Mouse (Mus musculus): Measurements from ENCODE around the gene Tuba4a. TPM values are rescaled to one million over a fixed set of nuclear protein-coding genes. Genes with fewer than 3 reads are reported as not detected.

The Tuba4a gene
- total RNA-seq, 2 experiments from 2014 or later = 48.9 to 119 TPM

GRCm38 (mm10) chr1:75168093-75168471, 51.6 kb downstream of the Tuba4a start:
- no peak for DNase-seq (ENCODE audit: low spot score in 2 of 2)

Small RNAs within 50 kb of the gene (microRNA-seq; reads per million reads assigned to microRNA genes)
- gene Gm27943 (ENCODE audit: borderline number of aligned reads in 2 of 2) = 0 reads per million in 2 experiments

Other genes with a start within 250 kb of the Tuba4a start
- gene Nhej1, start 94.7 kb downstream of the Tuba4a start, total RNA-seq (2021) = 1 to 10 TPM; 6.1 to 7.4 TPM
- under 1 TPM; 0.32 to 0.63 TPM for gene Slc23a3, start 86.0 kb downstream of the Tuba4a start, total RNA-seq (2021)
- gene Cnppd1, start 77.2 kb downstream of the Tuba4a start, total RNA-seq (2021) = 10 to 100 TPM; 32.3 to 33.2 TPM
- gene Retreg2, start 77.1 kb downstream of the Tuba4a start, total RNA-seq (2021) = 10 to 100 TPM; 86.5 to 95.1 TPM
- 10 to 100 TPM; 29.4 to 31.8 TPM for gene Zfand2b, start 51.2 kb downstream of the Tuba4a start, total RNA-seq (2021)
- 10 to 100 TPM; 23.1 to 23.3 TPM for gene Abcb6, start 39.5 kb downstream of the Tuba4a start, total RNA-seq (2021)
- gene Ankzf1, start 27.7 kb downstream of the Tuba4a start, total RNA-seq (2021) = 10 to 100 TPM; 13.0 to 18.5 TPM
- gene Atg9a, start 27.7 kb downstream of the Tuba4a start, total RNA-seq (2021) = 10 to 100 TPM; 38.0 to 42.7 TPM
- 10 to 100 TPM; 16.6 to 22.8 TPM for gene Glb1l, start 9.1 kb downstream of the Tuba4a start, total RNA-seq (2021)
- 100 to 1,000 TPM; 117 to 119 TPM for gene Stk16, start 9.0 kb downstream of the Tuba4a start, total RNA-seq (2021)
- not detected for gene A630095N17Rik, start 12.2 kb upstream of the Tuba4a start, total RNA-seq (2021)
- gene Dnajb2, start 16.5 kb upstream of the Tuba4a start, total RNA-seq (2021) = 100 to 1,000 TPM; 118 to 204 TPM
- gene Ptprn, start 44.6 kb upstream of the Tuba4a start, total RNA-seq (2021) = 10 to 100 TPM; 51.0 to 59.5 TPM
- 100 to 1,000 TPM; 141 to 165 TPM for gene Resp18, start 58.5 kb upstream of the Tuba4a start, total RNA-seq (2021)
- 10 to 100 TPM; 90.1 to 90.6 TPM for gene Dnpep, start 98.1 kb upstream of the Tuba4a start, total RNA-seq (2021)
- 10 to 100 TPM; 15.9 to 21.3 TPM for gene Des, start 140.5 kb upstream of the Tuba4a start, total RNA-seq (2021)
- 10 to 100 TPM in 1 of 2 experiments, 1 to 10 TPM in 1; 7.3 to 10.8 TPM for gene Speg, start 155.4 kb upstream of the Tuba4a start, total RNA-seq (2021)
- gene Gmppa, start 216.1 kb upstream of the Tuba4a start, total RNA-seq (2021) = 10 to 100 TPM; 53.2 to 56.1 TPM
- gene Asic4, start 230.6 kb upstream of the Tuba4a start, total RNA-seq (2021) = 1 to 10 TPM; 5.1 to 8.1 TPM

All from adrenal gland, adult 18-20 months (tissue).